Mouse (Mus musculus) WW6 (cell line): ENCODE measurements around the gene Hic1.

ENCODE experiments used
- DNase-seq: peaks from one replicate; pipeline ENCODE4 v3.0.0-alpha.2; 2013; ENCODE audit warnings: low read depth, low spot score

Hic1 gene

GRCm38 (mm10) chr11:75148332-75149035 lies 20.8 kb downstream of the Hic1 start:
- no peak for DNase-seq

- no peak for DNase-seq
Measured at GRCm38 (mm10) chr11:75147846-75148168, 21.5 kb downstream of the Hic1 start.

- DNase-seq: no peak
Measured at GRCm38 (mm10) chr11:75147106-75147845, 22.0 kb downstream of the Hic1 start.

GRCm38 (mm10) chr11:75145841-75146240 lies 23.5 kb downstream of the Hic1 start:
- DNase-seq: no peak

- DNase-seq: no peak
Measured at GRCm38 (mm10) chr11:75142749-75143148, 26.6 kb downstream of the Hic1 start.

- no peak for DNase-seq
Measured at GRCm38 (mm10) chr11:75141913-75142312, 27.4 kb downstream of the Hic1 start.

GRCm38 (mm10) chr11:75141038-75141437 lies 28.3 kb downstream of the Hic1 start:
- no peak for DNase-seq

GRCm38 (mm10) chr11:75140431-75140830 lies 28.9 kb downstream of the Hic1 start:
- DNase-seq: no peak

GRCm38 (mm10) chr11:75139122-75139963 lies 30.0 kb downstream of the Hic1 start:
- DNase-seq: no peak

- no peak for DNase-seq
Measured at GRCm38 (mm10) chr11:75136666-75137398, 32.5 kb downstream of the Hic1 start.

GRCm38 (mm10) chr11:75135358-75135757 lies 34.0 kb downstream of the Hic1 start:
- no peak for DNase-seq

GRCm38 (mm10) chr11:75134485-75135068 lies 34.7 kb downstream of the Hic1 start:
- DNase-seq: no peak

GRCm38 (mm10) chr11:75133951-75134350 lies 35.4 kb downstream of the Hic1 start:
- DNase-seq: no peak

GRCm38 (mm10) chr11:75133391-75133790 lies 35.9 kb downstream of the Hic1 start:
- DNase-seq: no peak

- DNase-seq: no peak
Measured at GRCm38 (mm10) chr11:75132278-75132677, 37.0 kb downstream of the Hic1 start.

- no peak for DNase-seq
Measured at GRCm38 (mm10) chr11:75131300-75131699, 38.0 kb downstream of the Hic1 start.

GRCm38 (mm10) chr11:75129481-75129880 lies 39.8 kb downstream of the Hic1 start:
- DNase-seq: no peak

GRCm38 (mm10) chr11:75126384-75126783 lies 42.9 kb downstream of the Hic1 start:
- DNase-seq: no peak

GRCm38 (mm10) chr11:75124406-75124805 lies 44.9 kb downstream of the Hic1 start:
- DNase-seq: no peak

- no peak for DNase-seq
Measured at GRCm38 (mm10) chr11:75121348-75121747, 48.0 kb downstream of the Hic1 start.

GRCm38 (mm10) chr11:75119841-75120240 lies 49.5 kb downstream of the Hic1 start:
- no peak for DNase-seq
